Mouse (Mus musculus) hematopoietic stem cell, adult 5-6 weeks (primary cell): ENCODE measurements around the gene Phgr1. TPM values are rescaled to one million over a fixed set of nuclear protein-coding genes. Genes with fewer than 3 reads are reported as not detected.

Experiments used
- ATAC-seq, 2 experiments: fragments of 125-278 bp in 1 of 2; replicated peaks in 1 of 2; 2 replicates each; pipeline ENCODE4 v1.8.0; 2016 to 2017; ENCODE audit warnings: inconsistent platforms in 2 of 2, mild to moderate bottlenecking in 2 of 2, moderate number of reproducible peaks in 2 of 2, low read depth in 1 of 2, moderate TSS enrichment in 1 of 2; ENCODE audit not compliant: low FRiP score in 2 of 2, poor library complexity in 2 of 2, severe bottlenecking in 2 of 2, insufficient read depth in 1 of 2, low TSS enrichment in 1 of 2
- total RNA-seq: library from RNA; stranded (forward); fragments of 172-1452, 232-1000 nt; gene quantifications from 2 replicates; pipeline ENCODE4 v1.2.3, GENCODE M21; 2017

The Phgr1 gene
- total RNA-seq, 1 experiment from 2014 or later, result not detected

- peak in 1 of 2 experiments; percentile 57; a peak in 2 of 4 replicates for ATAC-seq
These were observed 18.3 kb downstream of the Phgr1 start for GRCm38 (mm10) chr2:118790551-118791525.

GRCm38 (mm10) chr2:118791591-118792258 lies 19.2 kb downstream of the Phgr1 start:
- no peak for ATAC-seq

- no peak for ATAC-seq
These were observed 19.7 kb downstream of the Phgr1 start for GRCm38 (mm10) chr2:118792259-118792613.

- no peak; a peak in 1 of 4 replicates for ATAC-seq
These were observed 21.1 kb downstream of the Phgr1 start for GRCm38 (mm10) chr2:118793636-118794035.

GRCm38 (mm10) chr2:118802542-118803118 lies 30.1 kb downstream of the Phgr1 start:
- ATAC-seq, result no peak

- ATAC-seq, result peak; percentile 42 to 69; a peak in 3 of 4 replicates
These were observed 31.9 kb downstream of the Phgr1 start for GRCm38 (mm10) chr2:118804474-118804873.

- ATAC-seq, result no peak
These were observed 32.6 kb downstream of the Phgr1 start for GRCm38 (mm10) chr2:118805137-118805536.

- no peak for ATAC-seq
These were observed 33.2 kb downstream of the Phgr1 start for GRCm38 (mm10) chr2:118805756-118806155.

- ATAC-seq, result no peak
These were observed 34.3 kb downstream of the Phgr1 start for GRCm38 (mm10) chr2:118806860-118807259.

- ATAC-seq, result no peak
These were observed 38.3 kb downstream of the Phgr1 start for GRCm38 (mm10) chr2:118810861-118811260.

- ATAC-seq, result no peak
These were observed 40.2 kb downstream of the Phgr1 start for GRCm38 (mm10) chr2:118812724-118813123.

- ATAC-seq, result peak; percentile 97 to 99
These were observed 41.6 kb downstream of the Phgr1 start, which contains the start of gene Knstrn for GRCm38 (mm10) chr2:118813981-118814836. Gene Knstrn, plus strand, starts transcription at chr2:118814003.

GRCm38 (mm10) chr2:118822800-118823199 lies 50.2 kb downstream of the Phgr1 start:
- ATAC-seq, result no peak

GRCm38 (mm10) chr2:118824396-118824795 lies 51.8 kb downstream of the Phgr1 start:
- ATAC-seq, result no peak
